Mouse (Mus musculus): Measurements from ENCODE around the gene Nptn.
A peak's percentile ranks its signal among the peaks of the same experiment; 100 is the strongest.

Gene Nptn

GRCm38 (mm10) chr9:58681411-58681810 lies 99.4 kb downstream of the Nptn start:
- Histone ChIP-seq H3K36me3 (ENCODE audit: insufficient read depth, low read length) (no peaks in the 10 kb centered on the region), H3K27me3 (ENCODE audit: insufficient read depth, low read length) (no peaks in the 10 kb centered on the region), H3K4me3 (replicated peaks; ENCODE audit: low read length) (no peak overlapping the region), H3K4me1 (replicated peaks; ENCODE audit: low read depth, low read length) (peaks cover 13% of the 10 kb centered on the region; the same call in 1 of the 2 replicates), H3K9me3 (ENCODE audit: low read length) (no peaks in the 10 kb centered on the region)
- TF ChIP-seq POU5F1 (IDR thresholded peaks at IDR 0.05; ENCODE audit: borderline replicate concordance, low read length) = no peak
- TF ChIP-seq NANOG (IDR thresholded peaks at IDR 0.05; ENCODE audit: borderline replicate concordance, low read length) = no peak
- TF ChIP-seq CTCF (conservative IDR thresholded peaks at IDR 0.05; ENCODE audit: low read length) = no peak

GRCm38 (mm10) chr9:58682106-58682505 lies 100.1 kb downstream of the Nptn start:
- H3K27me3 ChIP-seq (ENCODE audit: insufficient read depth, low read length) = no peaks in the 10 kb centered on the region
- H3K4me3 ChIP-seq (replicated peaks; ENCODE audit: low read length) = no peak overlapping the region
- no peaks in the 10 kb centered on the region for H3K36me3 ChIP-seq (ENCODE audit: insufficient read depth, low read length)
- peaks cover 16% of the 10 kb centered on the region; the same call in 1 of the 2 replicates for H3K4me1 ChIP-seq (replicated peaks; ENCODE audit: low read depth, low read length)
- H3K9me3 ChIP-seq (ENCODE audit: low read length) = no peaks in the 10 kb centered on the region
- no peak for TF ChIP-seq NANOG (IDR thresholded peaks at IDR 0.05; ENCODE audit: borderline replicate concordance, low read length)
- TF ChIP-seq CTCF (conservative IDR thresholded peaks at IDR 0.05; ENCODE audit: low read length) = no peak
- no peak for TF ChIP-seq POU5F1 (IDR thresholded peaks at IDR 0.05; ENCODE audit: borderline replicate concordance, low read length)

- no peaks in the 10 kb centered on the region for H3K36me3 ChIP-seq (ENCODE audit: insufficient read depth, low read length)
- TF ChIP-seq POU5F1 (IDR thresholded peaks at IDR 0.05; ENCODE audit: borderline replicate concordance, low read length) (no peak), NANOG (IDR thresholded peaks at IDR 0.05; ENCODE audit: borderline replicate concordance, low read length) (0 out of 2 replicates have a peak, but pooled peaks have one; percentile 10), CTCF (conservative IDR thresholded peaks at IDR 0.05; ENCODE audit: low read length) (no peak)
These were observed 101.3 kb downstream of the Nptn start for GRCm38 (mm10) chr9:58683372-58683771.

DNA sequence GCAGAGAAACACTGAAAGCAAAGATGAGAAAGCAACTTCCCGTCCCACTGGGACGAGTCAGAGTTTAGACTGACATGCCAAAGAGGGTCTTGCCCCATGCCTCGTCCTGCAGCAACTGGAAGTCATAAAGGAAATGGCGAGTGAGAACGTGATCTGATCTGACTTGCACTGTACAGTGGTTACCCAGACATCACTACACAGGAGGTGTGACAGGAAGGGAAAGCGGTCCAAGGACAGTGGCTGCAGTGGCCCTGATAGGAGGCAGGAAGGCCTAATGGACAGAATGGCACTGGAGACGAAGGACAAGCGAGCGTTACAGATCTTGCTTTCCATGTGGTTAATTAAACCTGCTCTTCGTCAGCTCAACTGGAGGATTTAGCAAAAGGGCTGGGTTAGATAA lies 103.2 kb downstream of the Nptn start:
- H3K4me1 ChIP-seq (replicated peaks; ENCODE audit: low read depth, low read length) = peaks cover 20% of the 10 kb centered on the region; the same call in 1 of the 2 replicates
- H3K27me3 ChIP-seq (ENCODE audit: insufficient read depth, low read length) = no peaks in the 10 kb centered on the region
- no peaks in the 10 kb centered on the region for H3K36me3 ChIP-seq (ENCODE audit: insufficient read depth, low read length)
- no peak for TF ChIP-seq CTCF (conservative IDR thresholded peaks at IDR 0.05; ENCODE audit: low read length)
- no peak for TF ChIP-seq POU5F1 (IDR thresholded peaks at IDR 0.05; ENCODE audit: borderline replicate concordance, low read length)
- TF ChIP-seq NANOG (IDR thresholded peaks at IDR 0.05; ENCODE audit: borderline replicate concordance, low read length) = no peak
- no peaks in the 10 kb centered on the region for H3K9me3 ChIP-seq (ENCODE audit: low read length)
- no peak overlapping the region for H3K4me3 ChIP-seq (replicated peaks; ENCODE audit: low read length)

More at GRCm38 (mm10) chr9:58683372-58683771, 101.3 kb downstream of the Nptn start:
- Histone ChIP-seq H3K9me3 (ENCODE audit: low read length) (no peaks in the 10 kb centered on the region), H3K4me1 (replicated peaks; ENCODE audit: low read depth, low read length) (peaks cover 20% of the 10 kb centered on the region; the same call in 1 of the 2 replicates), H3K4me3 (replicated peaks; ENCODE audit: low read length) (no peak overlapping the region), H3K27me3 (ENCODE audit: insufficient read depth, low read length) (no peaks in the 10 kb centered on the region)

DNA sequence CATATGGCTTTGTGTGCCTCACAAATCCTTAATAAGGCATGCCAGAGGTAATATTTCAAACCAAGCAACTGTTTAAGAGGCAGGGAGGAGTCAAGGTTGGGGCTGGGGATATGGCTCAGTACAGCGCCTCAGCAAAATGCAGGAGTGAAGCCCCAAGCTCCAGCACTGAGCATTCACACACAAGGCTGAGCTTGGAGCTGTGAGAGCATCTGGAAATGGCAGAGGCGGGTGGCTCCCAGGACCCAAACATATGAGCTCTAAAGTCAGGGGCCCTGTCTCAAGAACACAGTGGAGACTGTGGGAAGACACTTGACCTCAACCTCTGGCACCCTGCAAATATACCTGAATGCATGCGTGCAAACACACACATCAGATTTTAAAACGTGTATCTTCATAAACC lies 106.0 kb downstream of the Nptn start:
- no peak for TF ChIP-seq POU5F1 (IDR thresholded peaks at IDR 0.05; ENCODE audit: borderline replicate concordance, low read length)
- H3K36me3 ChIP-seq (ENCODE audit: insufficient read depth, low read length) = no peaks in the 10 kb centered on the region
- H3K4me3 ChIP-seq (replicated peaks; ENCODE audit: low read length) = no peak overlapping the region
- H3K27me3 ChIP-seq (ENCODE audit: insufficient read depth, low read length) = no peaks in the 10 kb centered on the region
- peaks cover 19% of the 10 kb centered on the region; the same call in 1 of the 2 replicates for H3K4me1 ChIP-seq (replicated peaks; ENCODE audit: low read depth, low read length)
- no peaks in the 10 kb centered on the region for H3K9me3 ChIP-seq (ENCODE audit: low read length)

DNA sequence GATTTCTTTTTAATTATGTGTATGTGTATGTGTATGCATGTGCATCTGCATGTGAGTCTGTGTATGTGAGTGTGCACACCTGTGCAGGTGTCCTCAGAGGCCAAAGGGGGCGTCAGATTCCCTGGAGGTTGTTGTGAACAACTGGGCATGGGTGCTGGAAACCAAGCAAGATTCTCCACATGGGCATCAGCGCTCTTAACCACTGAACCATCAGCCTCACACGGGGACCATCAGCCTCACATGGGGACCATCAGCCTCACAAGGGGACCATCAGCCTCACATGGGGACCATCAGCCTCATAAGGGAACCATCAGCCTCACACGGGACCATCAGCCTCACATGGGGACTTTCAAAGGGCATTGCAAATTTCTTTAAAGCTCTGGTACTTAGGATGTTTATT lies 108.7 kb downstream of the Nptn start:
- Histone ChIP-seq H3K4me1 (replicated peaks; ENCODE audit: low read depth, low read length) (0 out of 2 replicates have a peak, but pooled peaks cover 7% of the 10 kb centered on the region), H3K4me3 (replicated peaks; ENCODE audit: low read length) (no peak overlapping the region), H3K36me3 (ENCODE audit: insufficient read depth, low read length) (no peaks in the 10 kb centered on the region), H3K9me3 (ENCODE audit: low read length) (peaks cover 6% of the 10 kb centered on the region), H3K27me3 (ENCODE audit: insufficient read depth, low read length) (no peaks in the 10 kb centered on the region)
- TF ChIP-seq NANOG (IDR thresholded peaks at IDR 0.05; ENCODE audit: borderline replicate concordance, low read length) (peak; percentile 13; the same call in 1 of the 2 replicates), CTCF (conservative IDR thresholded peaks at IDR 0.05; ENCODE audit: low read length) (no peak), POU5F1 (IDR thresholded peaks at IDR 0.05; ENCODE audit: borderline replicate concordance, low read length) (no peak)

DNA sequence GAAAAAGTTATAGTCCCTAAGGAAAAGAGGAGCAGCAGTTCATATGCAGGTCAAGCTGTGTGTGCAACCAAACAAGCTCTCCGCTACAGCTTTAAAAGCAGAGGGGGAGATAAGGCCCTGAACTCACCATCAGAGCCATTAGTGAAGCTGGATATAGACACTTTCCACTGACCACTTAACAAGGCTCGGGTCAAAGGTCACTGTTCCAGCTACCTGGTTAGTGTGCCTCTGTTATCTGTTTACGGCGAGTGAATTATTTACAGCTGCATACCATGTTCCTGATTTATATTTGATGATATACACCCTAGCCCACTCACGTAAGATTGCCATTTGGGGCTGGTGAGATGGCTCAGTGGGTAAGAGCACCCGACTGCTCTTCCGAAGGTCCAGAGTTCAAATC lies 109.4 kb downstream of the Nptn start:
- peaks cover 6% of the 10 kb centered on the region for H3K9me3 ChIP-seq (ENCODE audit: low read length)
- H3K27me3 ChIP-seq (ENCODE audit: insufficient read depth, low read length) = no peaks in the 10 kb centered on the region
- TF ChIP-seq CTCF (conservative IDR thresholded peaks at IDR 0.05; ENCODE audit: low read length) = no peak
- TF ChIP-seq NANOG (IDR thresholded peaks at IDR 0.05; ENCODE audit: borderline replicate concordance, low read length) = no peak
- no peak for TF ChIP-seq POU5F1 (IDR thresholded peaks at IDR 0.05; ENCODE audit: borderline replicate concordance, low read length)
- H3K4me1 ChIP-seq (replicated peaks; ENCODE audit: low read depth, low read length) = 0 out of 2 replicates have a peak, but pooled peaks cover 7% of the 10 kb centered on the region
- no peak overlapping the region for H3K4me3 ChIP-seq (replicated peaks; ENCODE audit: low read length)
- no peaks in the 10 kb centered on the region for H3K36me3 ChIP-seq (ENCODE audit: insufficient read depth, low read length)

DNA sequence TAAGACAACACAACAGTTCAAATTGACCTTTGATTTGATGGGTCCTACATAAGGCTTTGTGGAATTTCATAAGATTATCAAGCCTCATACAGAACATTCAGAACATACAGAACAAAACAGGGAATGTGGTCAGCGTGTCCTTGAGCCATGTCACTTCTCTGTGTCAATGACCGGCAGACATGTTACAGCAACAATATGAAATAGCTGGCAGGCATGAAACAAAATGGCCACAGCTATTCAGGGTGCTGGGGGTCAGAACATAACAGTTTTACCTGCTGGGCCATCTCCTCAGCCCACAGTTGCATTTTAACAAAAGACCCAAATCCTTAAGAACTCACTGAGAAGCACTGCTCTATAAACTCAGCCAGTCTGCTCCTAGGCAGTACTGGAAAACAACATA lies 116.4 kb downstream of the Nptn start:
- H3K4me3 ChIP-seq (replicated peaks; ENCODE audit: low read length) = no peak overlapping the region
- H3K27me3 ChIP-seq (ENCODE audit: insufficient read depth, low read length) = no peaks in the 10 kb centered on the region
- no peaks in the 10 kb centered on the region for H3K36me3 ChIP-seq (ENCODE audit: insufficient read depth, low read length)
- no peaks in the 10 kb centered on the region for H3K4me1 ChIP-seq (replicated peaks; ENCODE audit: low read depth, low read length)
- H3K9me3 ChIP-seq (ENCODE audit: low read length) = peaks cover 6% of the 10 kb centered on the region
- TF ChIP-seq CTCF (conservative IDR thresholded peaks at IDR 0.05; ENCODE audit: low read length) (no peak), POU5F1 (IDR thresholded peaks at IDR 0.05; ENCODE audit: borderline replicate concordance, low read length) (no peak), NANOG (IDR thresholded peaks at IDR 0.05; ENCODE audit: borderline replicate concordance, low read length) (no peak)

DNA sequence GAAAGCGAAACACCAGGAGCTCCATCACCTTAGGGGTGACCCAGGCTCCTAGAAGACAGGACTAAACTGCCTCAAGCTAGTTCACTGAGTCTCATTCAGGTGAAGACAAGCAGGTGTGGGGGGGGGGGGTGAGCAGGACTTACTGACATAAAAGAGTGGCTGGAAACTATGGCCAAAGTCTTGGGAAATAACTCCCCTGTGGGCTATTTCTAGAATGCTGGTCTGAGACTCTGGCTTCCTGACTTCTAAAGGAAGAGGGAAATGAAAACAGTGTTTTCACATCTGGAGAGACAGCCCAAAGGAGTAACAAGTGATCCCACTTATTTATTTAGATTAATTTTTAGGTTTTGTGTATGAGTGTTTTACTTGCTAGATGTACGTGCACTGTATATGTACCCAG lies 119.7 kb downstream of the Nptn start:
- Histone ChIP-seq H3K9me3 (ENCODE audit: low read length) (no peaks in the 10 kb centered on the region), H3K4me3 (replicated peaks; ENCODE audit: low read length) (no peak overlapping the region), H3K36me3 (ENCODE audit: insufficient read depth, low read length) (no peaks in the 10 kb centered on the region), H3K4me1 (replicated peaks; ENCODE audit: low read depth, low read length) (no peaks in the 10 kb centered on the region), H3K27me3 (ENCODE audit: insufficient read depth, low read length) (no peaks in the 10 kb centered on the region)
- TF ChIP-seq POU5F1 (IDR thresholded peaks at IDR 0.05; ENCODE audit: borderline replicate concordance, low read length) = no peak
- no peak for TF ChIP-seq CTCF (conservative IDR thresholded peaks at IDR 0.05; ENCODE audit: low read length)
- no peak for TF ChIP-seq NANOG (IDR thresholded peaks at IDR 0.05; ENCODE audit: borderline replicate concordance, low read length)
